Mouse (Mus musculus) urinary bladder, postnatal 10 days (tissue): ENCODE measurements around the gene Pitpnm3.

Experiments
- DNase-seq: peaks from one replicate; pipeline ENCODE4 v3.0.0; 2022; ENCODE audit warnings: low spot score

The Pitpnm3 gene

GRCm38 (mm10) chr11:72022827-72023226 is 112.8 kb downstream of the Pitpnm3 start:
- no peak for DNase-seq

GRCm38 (mm10) chr11:72021015-72021414 is 114.6 kb downstream of the Pitpnm3 start:
- no peak for DNase-seq

DNA sequence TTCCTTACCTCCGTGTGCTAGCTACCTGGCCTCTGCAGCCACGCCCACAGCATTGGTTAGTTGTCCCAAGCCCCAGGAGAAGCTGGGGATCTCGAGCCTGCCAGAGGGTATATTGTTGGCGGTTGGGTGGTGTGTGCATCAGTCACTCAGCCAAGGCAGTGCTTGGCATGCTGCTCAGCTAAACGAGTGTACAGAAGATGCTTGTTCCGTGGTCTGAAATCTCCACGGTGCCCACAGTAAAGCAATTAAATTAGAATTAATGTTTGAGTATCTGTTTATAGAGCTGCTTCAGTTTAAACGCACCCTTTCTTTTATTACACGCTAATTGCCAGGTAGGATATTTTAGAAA is 118.4 kb downstream of the Pitpnm3 start:
- DNase-seq = no peak

- DNase-seq = no peak
Measured at GRCm38 (mm10) chr11:72016518-72017252, 118.9 kb downstream of the Pitpnm3 start.

- DNase-seq = no peak
Measured at GRCm38 (mm10) chr11:72014674-72015073, 120.9 kb downstream of the Pitpnm3 start.

GRCm38 (mm10) chr11:72011955-72012354 is 123.6 kb downstream of the Pitpnm3 start:
- no peak for DNase-seq

DNA sequence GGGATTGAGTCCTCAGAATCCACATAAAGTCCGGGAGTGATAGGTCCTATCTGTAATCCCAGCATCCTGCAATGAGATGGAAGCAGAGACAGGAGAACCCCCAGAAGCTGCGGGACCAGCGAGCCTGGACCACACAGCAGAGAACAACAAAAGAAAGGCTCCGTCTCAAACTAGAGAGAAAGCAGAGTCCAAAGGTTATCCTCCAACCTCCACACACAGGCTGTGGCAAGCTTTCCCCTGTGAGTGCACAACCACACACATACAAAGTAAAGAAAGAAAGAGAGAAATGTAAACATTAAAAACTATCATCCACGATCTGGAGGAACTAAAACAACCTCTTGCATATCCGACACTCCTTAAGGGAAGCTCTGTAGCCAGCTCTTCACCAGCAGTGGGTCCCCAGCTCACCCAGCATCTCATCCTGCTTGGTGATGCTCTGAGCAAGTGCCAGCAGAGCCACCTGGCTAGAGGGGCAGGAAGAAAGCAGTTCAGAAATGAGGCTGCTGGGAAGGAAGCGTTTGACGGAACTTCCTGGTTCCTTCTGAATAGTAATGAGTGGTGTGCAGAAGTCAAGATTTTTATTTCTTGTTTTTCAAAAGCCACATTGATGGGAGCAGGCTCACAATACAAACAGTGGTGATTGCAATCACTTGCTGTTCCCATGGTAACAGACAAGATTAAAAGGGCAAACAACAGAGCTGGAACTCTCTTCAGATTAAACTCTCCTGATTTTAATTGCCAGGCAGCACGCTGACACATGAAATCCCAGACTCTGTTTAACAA is 124.4 kb downstream of the Pitpnm3 start:
- DNase-seq = no peak

DNA sequence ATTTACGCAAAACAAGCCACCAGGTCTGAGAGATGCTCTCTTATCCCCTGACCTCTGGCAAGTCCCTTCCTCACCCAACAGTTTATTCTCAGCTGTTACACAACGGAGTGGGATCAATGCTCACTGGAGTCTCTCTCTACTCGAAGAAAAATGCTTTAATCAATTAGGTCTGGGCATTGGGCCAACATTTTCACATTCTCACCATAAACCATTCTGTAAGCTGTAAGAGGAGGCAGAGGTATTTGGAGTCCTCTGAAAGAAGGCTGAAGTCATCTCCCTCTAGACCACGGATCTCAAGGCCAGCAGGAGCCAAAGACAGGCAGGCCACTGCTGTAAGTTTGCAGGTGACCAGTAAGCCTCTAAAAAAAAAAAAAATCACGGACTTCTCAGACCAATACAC is 125.2 kb downstream of the Pitpnm3 start:
- DNase-seq = no peak

GRCm38 (mm10) chr11:72005547-72005946 is 130.0 kb downstream of the Pitpnm3 start:
- DNase-seq = no peak

DNA sequence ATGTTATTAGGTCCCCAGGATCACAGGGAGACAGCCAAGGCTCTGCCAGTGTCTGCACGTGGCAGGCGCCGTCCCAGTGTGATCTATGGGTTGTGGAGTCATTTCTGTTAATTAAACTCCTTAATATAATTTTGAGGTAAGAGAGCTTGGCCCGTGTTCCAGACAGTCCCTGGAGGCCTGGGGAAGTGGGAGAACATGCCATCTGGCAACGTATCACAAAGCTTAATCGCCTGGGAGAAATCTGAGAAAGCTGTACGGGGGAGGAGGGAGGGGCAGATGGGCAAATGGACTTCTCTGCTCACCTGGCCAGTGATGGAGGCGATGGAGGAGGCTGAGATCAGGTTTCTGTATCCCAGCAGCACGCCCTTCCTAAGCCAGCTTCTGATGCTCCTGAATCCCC is 132.4 kb downstream of the Pitpnm3 start:
- no peak for DNase-seq

DNA sequence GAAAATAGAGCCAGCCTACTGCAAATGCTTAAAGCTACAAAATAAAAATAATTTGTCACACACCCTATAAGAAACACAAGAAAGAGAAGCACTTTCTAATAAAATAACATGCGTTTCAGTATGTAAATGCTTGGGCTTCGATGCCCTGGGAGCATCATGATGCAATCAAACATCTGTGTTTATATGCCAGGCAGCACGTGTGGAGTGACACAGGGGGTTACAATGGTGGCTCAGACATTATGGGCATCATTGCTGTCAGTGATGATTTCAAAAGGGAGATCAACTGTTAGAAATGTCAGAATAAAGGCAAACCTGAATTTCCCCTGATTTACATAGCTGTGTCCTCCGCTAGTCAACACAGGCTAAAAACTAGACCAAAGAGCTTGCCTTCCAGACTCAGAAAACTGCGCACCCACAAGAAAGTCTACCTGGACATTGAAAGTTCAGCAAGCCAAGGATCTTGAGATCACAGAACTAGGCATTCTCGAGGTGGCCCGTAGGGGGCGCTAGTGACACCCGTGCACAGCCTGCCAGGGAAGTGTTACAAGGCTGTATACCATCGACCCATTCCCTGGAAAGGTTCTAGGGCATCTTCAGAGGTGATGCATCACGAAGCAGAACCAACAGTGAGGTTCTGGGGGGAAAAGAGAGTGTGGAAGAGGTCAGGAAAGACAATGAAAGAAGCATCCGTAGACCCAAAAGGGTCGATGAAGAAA is 133.3 kb downstream of the Pitpnm3 start:
- DNase-seq = no peak

DNA sequence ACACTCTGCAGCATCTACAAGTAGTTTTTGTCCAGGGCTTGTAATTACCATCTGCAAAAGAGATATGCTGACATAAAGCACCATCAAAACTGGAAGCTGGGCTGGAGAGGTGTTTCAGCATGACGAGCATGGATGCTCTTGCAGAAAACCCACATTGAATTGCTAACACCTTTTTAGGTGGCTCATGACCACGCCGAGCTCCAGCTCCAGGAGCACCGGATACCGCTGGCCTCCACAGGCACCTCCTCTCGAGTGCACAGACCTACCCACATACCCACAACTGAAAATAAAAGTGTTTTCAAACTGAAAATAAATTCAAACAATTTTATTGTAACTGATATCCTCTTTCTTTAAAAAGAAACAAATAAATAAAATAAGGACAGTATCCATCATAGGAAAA is 135.4 kb downstream of the Pitpnm3 start:
- no peak for DNase-seq
